Mouse (Mus musculus) cerebral cortex, adult 2 months (tissue): ENCODE data around the gene Olfr846.

Experiments used
- WGBS: fragments of 180-500 bp; shearing (Covaris S2); methylation state at CpG from one replicate; pipeline ENCODE4 v1.1.7; 2018; 5-methylcytosine and 5-hydroxymethylcytosine counted together

The Olfr846 gene

GRCm38 (mm10) chr9:19363905-19364304, at the start of gene Olfr846:
Gene Olfr846, minus strand, starts transcription at chr9:19364005.
- WGBS, result 22% methylated on average over 1 of the region's 1 CpGs

DNA sequence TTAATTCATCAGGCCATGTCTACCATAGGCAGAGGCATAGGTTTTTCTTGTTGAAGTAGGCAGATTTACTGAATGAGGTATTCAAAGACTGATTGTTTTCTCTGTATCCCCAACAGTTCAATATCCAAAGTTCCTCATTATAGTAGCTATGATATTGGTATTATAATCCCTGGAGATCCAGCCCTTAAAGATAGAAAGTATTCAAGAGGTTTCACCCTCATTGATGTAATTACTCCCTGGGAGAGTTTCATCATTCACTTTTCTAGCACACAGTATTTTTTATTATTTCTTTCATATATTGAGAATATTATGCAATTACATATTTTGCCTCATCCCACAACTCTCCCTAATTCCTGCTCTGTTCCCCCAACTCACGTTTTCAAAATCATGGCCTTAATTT, 14.8 kb upstream of the Olfr846 start, which contains the start of gene Olfr847:
Gene Olfr847 (minus strand): TSS at position 101 of the 400 bp plus-strand sequence.
- 71% methylated on average over 1 of the region's 1 CpGs for WGBS

DNA sequence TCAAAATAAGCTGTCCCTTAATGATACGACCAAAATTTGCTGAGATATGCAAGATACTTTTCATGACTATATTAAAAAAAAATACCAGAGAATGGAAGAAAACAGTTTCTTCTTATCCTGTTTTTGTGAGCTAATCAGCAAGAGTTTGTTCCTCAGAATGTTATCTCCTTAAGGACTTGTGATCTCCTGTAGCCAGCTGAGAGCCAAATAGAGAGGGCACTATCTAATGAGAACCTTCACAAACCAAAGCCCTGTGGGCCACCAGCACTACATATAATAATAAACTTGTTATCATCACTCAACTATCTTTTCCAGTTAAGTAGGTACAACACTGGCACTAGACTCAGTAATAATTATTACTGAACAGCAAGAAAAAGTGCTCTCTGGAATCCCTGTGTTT, 27.6 kb downstream of the Olfr846 start, which contains the start of gene Olfr845:
Gene Olfr845 (plus strand): TSS at position 301 of the 400 bp plus-strand sequence.
- WGBS, result 78% methylated on average over 1 of the region's 1 CpGs

GRCm38 (mm10) chr9:19316047-19316446, 47.8 kb downstream of the Olfr846 start, which contains the start of gene Olfr844:
Gene Olfr844, plus strand, starts transcription at chr9:19316347.

